Mouse (Mus musculus) liver, embryonic 11.5 days (tissue): ENCODE measurements at regions not wholly inside any gene's neighbourhood (a gene's known extent, or its start where the extent isn't known, plus 50 kb on each side); places are given as distances from the start of the nearest gene placed in this dataset.

Experiments used
- ATAC-seq: fragments of 200-750 bp; cut with Nextera tagmentation; replicated peaks from 2 replicates; pipeline ENCODE4 v1.8.0; 2017; ENCODE audit warnings: moderate number of reproducible peaks, mild to moderate bottlenecking, moderate TSS enrichment, moderate library complexity; ENCODE audit not compliant: low FRiP score
- DNase-seq: peaks from one replicate; pipeline ENCODE4 v3.0.0-alpha.2; 2017; ENCODE audit warnings: low spot score
- H3K27ac ChIP-seq: fragments of 300-500 bp; sonication (generic); 2 replicates; pipeline ENCODE4 v1.5.1; 2014; ENCODE audit warnings: mild to moderate bottlenecking, low read depth, low read length, control low read depth
- H3K27me3 ChIP-seq: fragments of 300-500 bp; sonication (generic); replicated peaks from 2 replicates; pipeline ENCODE4 v1.6.1; 2014; ENCODE audit warnings: low read length, mixed read lengths; ENCODE audit not compliant: control insufficient read depth, insufficient read depth
- H3K36me3 ChIP-seq: fragments of 300-500 bp; sonication (generic); 2 replicates; pipeline ENCODE4 v1.6.1; 2014; ENCODE audit warnings: mild to moderate bottlenecking, low read length, moderate library complexity, mixed read lengths; ENCODE audit not compliant: control insufficient read depth, insufficient read depth
- H3K4me1 ChIP-seq: fragments of 300-500 bp; sonication (generic); replicated peaks from 2 replicates; pipeline ENCODE4 v1.6.1; 2014; ENCODE audit warnings: low read length, mixed read lengths; ENCODE audit not compliant: control insufficient read depth, insufficient read depth
- H3K4me2 ChIP-seq: fragments of 300-500 bp; sonication (generic); 2 replicates; pipeline ENCODE4 v1.6.1; 2014; ENCODE audit warnings: mild to moderate bottlenecking, control low read depth, moderate library complexity
- H3K4me3 ChIP-seq: fragments of 300-500 bp; sonication (generic); 2 replicates; pipeline ENCODE4 v1.5.1; 2014; ENCODE audit warnings: low read depth, low read length, control low read depth
- H3K9ac ChIP-seq: fragments of 300-500 bp; sonication (generic); 2 replicates; pipeline ENCODE4 v1.6.1; 2014; ENCODE audit warnings: low read depth, low read length, control low read depth
- H3K9me3 ChIP-seq: fragments of 300-500 bp; sonication (generic); 2 replicates; pipeline ENCODE4 v1.6.1; 2016; ENCODE audit warnings: low read length, inconsistent platforms, mixed read lengths; ENCODE audit not compliant: control insufficient read depth
- WGBS: fragments of 180-500 bp; shearing (Covaris S2); extraction: QIAGEN DNeasy Blood & Tissue Kit; methylation state at CpG from one replicate; pipeline ENCODE4 v1.1.7; 2014; 5-methylcytosine and 5-hydroxymethylcytosine counted together

DNA sequence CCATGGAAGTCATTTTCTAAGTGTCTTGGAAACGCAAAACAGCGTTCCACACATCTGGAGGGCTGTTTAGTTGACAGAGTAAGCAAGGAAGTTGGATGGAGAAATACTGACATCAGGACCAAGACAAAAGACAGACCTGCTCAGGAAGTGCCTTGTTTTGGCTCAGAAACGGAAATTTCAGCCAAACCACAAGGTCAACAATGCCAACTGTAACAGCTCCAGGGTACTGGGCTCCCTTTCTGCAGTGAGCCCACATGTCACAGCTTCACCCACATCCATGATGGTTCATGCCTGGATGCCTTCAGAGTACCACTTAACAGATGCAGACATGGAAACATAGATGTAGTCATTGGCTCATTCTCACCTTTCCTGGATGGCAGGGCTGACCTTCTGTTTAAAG, 296.2 kb downstream of the Fut8 start:
- no peak for DNase-seq
- H3K4me2 ChIP-seq = no peak overlapping the region
- H3K36me3 ChIP-seq = no peaks in the 10 kb centered on the region
- no peaks in the 10 kb centered on the region for H3K4me1 ChIP-seq
- no peaks in the 10 kb centered on the region for H3K27me3 ChIP-seq
- H3K9me3 ChIP-seq = no peaks in the 10 kb centered on the region
- H3K4me3 ChIP-seq = no peak overlapping the region
- WGBS = 57% methylated on average over 3 of the region's 3 CpGs
- H3K27ac ChIP-seq = no peak overlapping the region
- no peak for ATAC-seq
- no peak overlapping the region for H3K9ac ChIP-seq

DNA sequence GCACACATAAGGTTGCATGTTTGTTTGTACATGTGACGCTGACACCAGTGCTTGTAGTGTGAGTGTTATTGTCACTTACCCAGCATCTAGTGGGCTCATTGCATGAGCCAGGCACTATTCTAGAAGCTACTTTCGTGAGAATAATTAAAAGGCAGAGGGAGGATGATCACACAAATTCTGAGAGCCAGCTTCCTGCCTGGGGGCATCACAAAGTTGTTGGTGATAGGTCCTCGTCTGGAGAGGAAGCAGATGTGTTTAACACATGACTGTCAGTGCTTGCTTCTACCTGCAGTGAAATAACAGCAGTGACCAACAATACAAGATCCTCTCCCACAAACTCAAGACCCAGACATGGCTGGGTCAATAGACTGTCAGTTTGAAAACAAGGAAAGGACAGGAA, 297.2 kb downstream of the Fut8 start:
- Histone ChIP-seq H3K4me1 (no peaks in the 10 kb centered on the region), H3K36me3 (no peaks in the 10 kb centered on the region), H3K27me3 (no peaks in the 10 kb centered on the region), H3K9ac (no peak overlapping the region), H3K4me3 (no peak overlapping the region), H3K9me3 (no peaks in the 10 kb centered on the region), H3K4me2 (no peak overlapping the region), H3K27ac (no peak overlapping the region)
- no peak for DNase-seq
- ATAC-seq = no peak
- WGBS = 56% methylated on average over 3 of the region's 3 CpGs

DNA sequence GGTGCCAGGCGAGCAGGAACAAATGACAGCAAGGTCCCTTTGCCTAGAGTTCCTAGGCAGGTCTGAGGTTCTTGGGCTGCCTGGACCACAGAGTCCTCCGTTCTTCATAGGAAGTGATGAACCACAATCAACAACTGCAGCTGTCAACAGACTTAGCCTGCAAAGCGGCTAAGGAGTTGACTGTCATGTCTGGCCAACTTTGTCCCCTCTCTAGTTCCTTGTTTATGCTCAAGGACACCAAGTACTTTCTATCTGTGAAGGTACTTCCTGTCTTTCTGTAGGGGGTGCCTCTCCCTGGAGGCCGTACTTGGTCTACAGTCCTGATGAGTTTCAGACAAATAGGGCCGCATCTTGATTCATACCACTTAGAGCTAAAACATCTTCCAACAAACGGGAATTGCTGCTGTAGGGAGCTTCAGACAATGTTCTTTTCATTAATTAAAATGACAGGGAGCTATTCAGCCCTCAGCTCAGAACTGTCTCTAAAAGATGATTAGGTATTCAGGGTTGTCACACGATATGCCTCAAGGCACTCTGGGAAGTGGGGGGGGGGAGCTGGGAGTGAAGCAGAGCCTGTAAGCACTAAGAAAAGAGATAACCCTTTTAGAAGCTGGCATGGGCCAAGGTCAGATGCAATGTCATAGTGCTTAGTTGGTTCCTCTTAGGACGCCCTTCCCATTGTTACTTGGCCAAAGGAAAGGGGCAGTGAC, 299.4 kb downstream of the Fut8 start:
- Histone ChIP-seq H3K4me1 (no peaks in the 10 kb centered on the region), H3K27ac (no peak overlapping the region), H3K4me3 (no peak overlapping the region), H3K36me3 (no peaks in the 10 kb centered on the region), H3K9ac (no peak overlapping the region), H3K9me3 (no peaks in the 10 kb centered on the region), H3K4me2 (no peak overlapping the region), H3K27me3 (no peaks in the 10 kb centered on the region)
- ATAC-seq (no peak), DNase-seq (no peak)
- WGBS = 54% methylated on average over 8 of the region's 8 CpGs

DNA sequence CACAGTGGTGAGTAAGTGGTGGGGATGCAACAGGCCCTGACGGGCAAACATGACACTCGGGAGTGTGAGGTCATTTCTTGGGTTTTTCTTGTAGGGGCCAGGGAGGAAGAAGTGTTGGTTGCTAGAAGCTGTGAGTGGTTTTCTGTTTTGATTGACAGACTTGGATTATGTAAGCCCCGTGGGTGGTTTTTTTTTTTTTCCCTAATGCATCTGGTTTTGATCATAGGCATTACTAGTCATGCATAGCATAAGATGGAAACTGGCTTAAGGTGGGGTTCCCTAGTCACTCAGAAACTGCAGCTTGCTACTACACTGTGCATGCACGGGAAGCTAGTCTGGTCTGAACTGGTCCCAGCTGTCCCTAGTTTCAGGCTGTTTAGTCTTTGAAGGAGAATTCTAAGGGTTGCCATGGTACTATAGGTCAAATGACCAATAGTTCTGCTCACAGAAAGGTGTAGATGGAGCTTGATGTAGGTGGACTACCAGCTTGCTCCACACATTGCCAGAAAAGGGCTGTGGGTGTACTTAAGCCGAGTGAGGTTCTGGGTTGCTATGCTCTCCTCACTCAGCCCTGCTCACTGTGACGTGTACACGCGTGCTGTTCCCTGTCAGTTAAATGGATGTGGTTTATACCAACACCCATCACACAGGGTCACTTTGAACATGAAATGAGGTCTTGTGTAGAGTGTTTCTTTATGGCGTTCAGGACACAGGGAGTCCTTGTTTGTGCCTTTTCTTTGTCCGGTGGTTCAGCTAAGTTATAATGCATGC, 301.9 kb downstream of the Fut8 start:
- Histone ChIP-seq H3K9me3 (no peaks in the 10 kb centered on the region), H3K27ac (no peak overlapping the region), H3K4me2 (no peak overlapping the region), H3K36me3 (no peaks in the 10 kb centered on the region), H3K4me1 (no peaks in the 10 kb centered on the region), H3K27me3 (no peaks in the 10 kb centered on the region), H3K4me3 (no peak overlapping the region), H3K9ac (no peak overlapping the region)
- no peak for DNase-seq
- ATAC-seq = no peak
- 74% methylated on average over 10 of the region's 10 CpGs for WGBS

DNA sequence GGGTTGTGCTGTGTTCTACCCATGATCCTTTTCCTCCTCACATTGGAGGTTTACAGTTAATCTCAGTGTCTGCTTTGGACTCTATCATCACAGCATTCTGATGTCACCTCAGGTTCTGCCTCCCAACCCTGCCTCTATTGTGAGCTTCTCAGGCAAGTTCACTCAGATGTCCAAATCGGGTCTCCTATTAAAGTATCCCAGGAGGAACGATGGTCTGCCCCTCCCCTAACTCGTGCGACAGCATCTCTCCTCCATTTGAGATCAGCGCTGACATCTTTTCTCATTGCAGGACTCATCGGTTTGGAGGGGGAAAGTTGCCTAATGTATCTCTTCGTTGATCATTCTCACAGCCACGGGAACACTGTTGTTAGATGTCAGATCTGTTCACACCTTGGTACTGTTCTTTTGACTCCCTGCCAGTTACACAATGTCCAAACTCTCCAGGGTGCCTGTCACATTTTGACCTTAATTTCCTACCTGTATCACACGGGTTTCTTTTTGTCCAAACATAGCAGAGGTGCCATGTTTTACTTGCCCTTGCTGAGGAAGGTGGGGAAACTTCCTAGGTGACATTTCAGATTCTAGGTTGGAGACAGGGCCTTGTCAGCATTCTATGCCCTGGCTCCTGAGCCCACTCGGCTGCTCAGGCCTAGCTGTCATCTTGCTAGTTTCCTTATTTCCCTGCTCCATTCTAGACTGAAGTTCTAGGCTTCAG, 303.3 kb downstream of the Fut8 start:
- ATAC-seq (no peak), DNase-seq (no peak)
- Histone ChIP-seq H3K4me3 (no peak overlapping the region), H3K27me3 (no peaks in the 10 kb centered on the region), H3K9me3 (no peaks in the 10 kb centered on the region), H3K4me1 (no peaks in the 10 kb centered on the region), H3K36me3 (no peaks in the 10 kb centered on the region), H3K27ac (no peak overlapping the region), H3K4me2 (no peak overlapping the region), H3K9ac (no peak overlapping the region)
- WGBS = 74% methylated on average over 10 of the region's 10 CpGs

DNA sequence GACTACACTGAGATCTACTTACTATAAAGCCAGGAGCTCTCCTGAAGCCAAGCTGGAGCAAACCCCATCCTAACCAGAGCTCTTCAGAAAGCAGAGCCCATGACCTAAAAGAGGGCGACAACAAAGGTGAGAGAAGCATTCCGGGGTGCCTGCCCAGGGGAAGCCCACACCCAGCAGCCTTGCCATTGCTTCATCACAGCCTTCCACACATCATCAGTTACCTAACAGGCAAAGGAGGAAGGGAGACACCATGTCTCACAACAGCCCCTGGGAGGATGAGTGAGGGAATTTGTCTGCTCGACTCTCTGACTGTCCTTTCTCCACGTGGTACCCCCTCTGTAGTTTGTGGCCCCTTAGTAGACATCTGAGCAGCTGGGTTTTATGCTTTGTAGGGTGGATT, 303.9 kb downstream of the Fut8 start:
- Histone ChIP-seq H3K4me3 (no peak overlapping the region), H3K9ac (no peak overlapping the region), H3K4me1 (no peaks in the 10 kb centered on the region), H3K4me2 (no peak overlapping the region), H3K36me3 (no peaks in the 10 kb centered on the region), H3K27ac (no peak overlapping the region), H3K9me3 (no peaks in the 10 kb centered on the region), H3K27me3 (no peaks in the 10 kb centered on the region)
- ATAC-seq (no peak), DNase-seq (no peak)
- 71% methylated on average over 4 of the region's 4 CpGs for WGBS

DNA sequence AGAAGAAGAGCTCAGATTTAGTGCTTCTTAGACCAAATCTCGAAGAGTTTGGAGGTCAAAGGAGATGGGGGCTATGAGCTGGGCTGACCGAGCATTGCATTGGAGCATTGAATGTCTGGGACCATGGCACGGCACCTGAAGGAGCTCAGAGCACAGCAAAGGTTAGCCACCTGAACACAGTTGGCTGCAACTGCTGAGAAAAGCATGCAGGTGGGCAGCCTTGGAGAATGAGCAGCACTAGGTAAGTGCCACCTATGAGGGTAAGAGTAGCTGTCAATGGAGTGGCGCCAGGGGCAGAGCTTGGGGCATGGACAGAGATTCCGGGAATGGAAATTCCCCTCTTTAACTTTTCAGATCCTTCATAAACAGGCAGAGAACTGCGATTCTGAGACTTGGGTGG, 305.7 kb downstream of the Fut8 start:
- H3K9ac ChIP-seq = no peak overlapping the region
- no peak overlapping the region for H3K4me2 ChIP-seq
- ATAC-seq (no peak), DNase-seq (no peak)
- no peaks in the 10 kb centered on the region for H3K36me3 ChIP-seq
- no peak overlapping the region for H3K27ac ChIP-seq
- H3K4me1 ChIP-seq = no peaks in the 10 kb centered on the region
- no peaks in the 10 kb centered on the region for H3K9me3 ChIP-seq
- H3K27me3 ChIP-seq = no peaks in the 10 kb centered on the region
- 77% methylated on average over 6 of the region's 6 CpGs for whole genome bisulfite sequencing
- H3K4me3 ChIP-seq = no peak overlapping the region

DNA sequence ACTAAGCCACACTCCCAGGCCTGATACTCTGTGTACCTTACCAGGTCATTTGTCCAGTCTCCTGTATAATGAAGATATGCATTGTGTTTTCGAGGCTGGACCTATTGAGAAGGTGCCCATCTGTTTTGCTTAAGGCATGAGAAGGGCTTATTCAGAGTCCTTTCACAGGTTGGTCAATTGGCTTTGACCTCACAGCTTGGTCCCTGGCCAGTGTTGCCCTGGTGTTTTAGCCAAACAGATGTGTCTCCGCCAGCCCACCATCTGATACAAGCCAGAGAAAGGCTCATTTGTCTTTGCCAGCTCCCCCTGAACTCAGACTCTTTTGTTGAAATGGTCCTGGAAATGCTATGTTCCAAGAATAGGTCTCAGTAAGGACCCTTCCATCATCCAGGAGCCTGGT, 308.2 kb downstream of the Fut8 start:
- H3K4me1 ChIP-seq = no peaks in the 10 kb centered on the region
- no peaks in the 10 kb centered on the region for H3K27me3 ChIP-seq
- no peaks in the 10 kb centered on the region for H3K36me3 ChIP-seq
- H3K9ac ChIP-seq = no peak overlapping the region
- ATAC-seq = no peak
- H3K4me3 ChIP-seq = no peak overlapping the region
- no peak overlapping the region for H3K27ac ChIP-seq
- H3K9me3 ChIP-seq = no peaks in the 10 kb centered on the region
- H3K4me2 ChIP-seq = no peak overlapping the region
- DNase-seq = no peak
- 80% methylated on average over 2 of the region's 2 CpGs for WGBS
